Mouse (Mus musculus): ENCODE measurements around the gene Gm36864. TPM values are rescaled to one million over a fixed set of nuclear protein-coding genes. Genes with fewer than 3 reads are reported as not detected.
A peak's percentile ranks its signal among the peaks of the same experiment; 100 is the strongest.
"Not testable (repeated sequence)": the region's sequence is repeated elsewhere in the genome, so short reads cannot be mapped to it uniquely, and the experiment has no call there.

The Gm36864 gene
- total RNA-seq (2021): not detected
- long read RNA-seq, experiment 1: 0 reads
- long read RNA-seq, experiment 2: 0 reads

DNA sequence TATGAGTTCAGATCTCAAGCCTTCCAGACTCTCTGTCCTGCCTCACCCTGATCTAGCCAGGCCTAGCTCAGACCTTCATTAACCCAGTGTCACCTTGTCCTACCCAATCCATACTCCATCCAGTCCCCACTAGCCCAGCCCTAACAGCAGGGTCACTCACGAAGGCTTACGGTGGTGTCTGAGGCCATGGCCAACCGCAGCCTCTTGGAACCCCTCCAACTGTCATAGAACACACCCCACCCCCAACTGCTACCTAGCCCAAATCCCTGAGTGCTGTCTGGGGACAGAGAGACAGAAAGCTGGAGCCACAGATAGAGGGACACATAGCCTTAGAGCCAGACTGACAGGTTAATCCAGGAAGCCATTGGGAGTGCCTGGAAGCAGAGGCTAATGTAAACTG, at the start of gene Gm36864:
Gm36864 (plus strand) TSS at position 269 of the 400 bp plus-strand sequence.
- DNase-seq: no peak

- DNase-seq: not testable (repeated sequence)
These were observed 49.5 kb upstream of the Gm36864 start for GRCm38 (mm10) chr7:44186516-44186915.

- DNase-seq: not testable (repeated sequence)
These were observed 48.0 kb upstream of the Gm36864 start, which contains the start of gene Klk1b24 for GRCm38 (mm10) chr7:44187936-44188335. Klk1b24 (plus strand) TSS chr7:44188236.

- not testable (repeated sequence) for DNase-seq
These were observed 42.5 kb upstream of the Gm36864 start for GRCm38 (mm10) chr7:44193466-44193865.

DNA sequence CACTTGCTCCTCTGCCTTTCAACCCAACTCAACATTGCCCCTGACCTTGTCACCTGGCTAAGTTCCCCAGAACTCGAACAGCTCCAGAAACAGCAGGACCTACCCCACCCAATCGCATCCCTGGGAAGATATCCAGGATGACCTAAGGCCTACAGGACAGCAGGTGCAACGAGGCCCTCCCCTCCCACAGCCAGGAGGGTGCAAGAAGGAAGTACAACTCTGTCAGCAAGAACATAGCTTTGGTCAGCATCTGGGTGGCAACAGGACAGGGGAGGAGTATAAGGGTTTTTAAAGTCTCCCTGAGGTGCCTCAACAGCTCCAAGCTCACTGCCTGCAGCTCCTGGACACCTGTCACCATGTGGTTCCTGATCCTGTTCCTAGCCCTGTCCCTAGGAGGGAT, 38.1 kb upstream of the Gm36864 start, which contains the start of gene Klk1b3:
Klk1b3 (plus strand) TSS at position 301 of the 400 bp plus-strand sequence.
- DNase-seq: no peak

DNA sequence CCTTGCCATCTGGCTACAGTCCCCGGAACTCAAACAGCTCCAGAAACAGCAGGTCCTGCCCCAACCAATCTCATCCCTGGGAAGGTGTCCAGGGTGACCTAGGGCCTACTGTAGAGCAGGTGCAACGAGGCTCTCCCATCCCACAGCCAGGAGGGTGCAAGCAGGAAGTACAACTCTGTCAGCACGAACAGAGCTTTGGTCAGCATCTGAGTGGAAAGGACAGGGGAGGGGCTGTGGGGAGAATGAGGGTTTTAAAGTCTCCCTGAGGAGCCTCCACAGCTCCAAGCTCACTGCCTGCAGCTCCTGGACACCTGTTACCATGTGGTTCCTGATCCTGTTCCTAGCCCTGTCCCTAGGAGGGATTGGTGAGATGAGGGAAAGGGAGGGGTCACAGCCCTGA, 28.8 kb upstream of the Gm36864 start, which contains the start of gene Klk1b4:
Klk1b4 (plus strand) TSS at position 301 of the 400 bp plus-strand sequence.
- not testable (repeated sequence) for DNase-seq

DNA sequence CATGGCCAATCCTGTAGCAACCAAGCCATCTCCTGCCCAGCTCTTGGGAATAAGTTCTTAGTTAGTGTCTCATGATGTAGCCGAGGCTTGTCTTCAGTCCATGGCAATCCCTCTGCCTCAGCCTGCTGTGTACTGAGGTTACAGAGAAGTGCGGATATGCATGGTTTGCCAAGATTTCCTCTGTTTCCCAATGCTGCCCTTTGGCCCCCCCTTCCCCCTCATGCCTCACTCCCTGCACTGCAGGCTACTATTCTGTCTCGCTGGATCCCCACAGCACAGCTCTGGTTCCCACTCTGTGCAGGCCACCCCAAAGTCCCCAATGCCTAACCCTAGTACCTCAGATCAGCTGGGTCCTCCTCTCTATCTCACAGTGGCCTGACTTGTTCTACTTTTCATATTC, 27.7 kb upstream of the Gm36864 start:
- DNase-seq: no peak

DNA sequence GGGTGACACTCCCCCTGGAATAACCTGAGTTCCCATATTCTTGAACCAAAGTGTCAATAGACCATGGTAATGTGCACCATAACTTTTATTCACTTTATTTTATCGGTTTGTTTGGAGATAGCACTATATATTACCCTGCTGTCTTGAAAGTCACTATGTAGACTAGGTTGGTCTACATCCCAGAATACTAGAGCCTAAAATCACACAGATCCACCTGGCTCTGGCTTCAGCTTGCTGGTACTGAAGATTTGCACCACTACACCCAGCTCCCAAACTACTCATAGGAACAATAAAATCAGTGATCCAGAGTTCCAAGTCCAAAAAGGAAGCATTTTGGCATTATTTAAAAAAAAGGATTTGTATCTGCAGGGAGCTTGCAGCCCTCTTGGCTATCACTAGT, 20.3 kb upstream of the Gm36864 start, which contains the start of gene Klk1b5:
Klk1b5 (plus strand) TSS at position 301 of the 400 bp plus-strand sequence.
- no peak for DNase-seq

GRCm38 (mm10) chr7:44221601-44222000, 14.4 kb upstream of the Gm36864 start:
- DNase-seq: not testable (repeated sequence)

DNA sequence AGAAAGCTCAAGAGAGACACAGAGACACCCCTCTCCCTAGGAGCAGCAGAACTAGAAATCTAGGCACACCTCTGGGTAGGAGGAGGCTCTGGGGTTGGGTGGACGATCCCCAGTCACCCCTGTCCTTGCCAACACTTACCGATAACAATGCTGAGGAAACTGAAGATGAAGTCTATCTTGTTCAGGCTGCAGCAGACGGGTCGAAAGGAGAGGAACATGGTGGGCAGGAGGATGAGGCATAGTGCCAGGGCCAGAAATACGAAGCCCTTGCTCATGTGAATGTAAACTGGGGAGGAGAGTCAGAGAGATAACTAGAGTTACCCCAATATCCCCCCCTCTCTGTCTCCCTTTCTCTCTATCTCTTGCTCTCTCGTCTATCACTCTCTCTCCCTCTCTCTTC, 13.6 kb upstream of the Gm36864 start:
- DNase-seq: not testable (repeated sequence)

- DNase-seq: no peak
These were observed 10.9 kb upstream of the Gm36864 start, which contains the start of gene Klk1 for GRCm38 (mm10) chr7:44225076-44225475. Klk1 (plus strand) TSS chr7:44225360.

GRCm38 (mm10) chr7:44239913-44240312, 3.9 kb downstream of the Gm36864 start:
- DNase-seq: no peak

DNA sequence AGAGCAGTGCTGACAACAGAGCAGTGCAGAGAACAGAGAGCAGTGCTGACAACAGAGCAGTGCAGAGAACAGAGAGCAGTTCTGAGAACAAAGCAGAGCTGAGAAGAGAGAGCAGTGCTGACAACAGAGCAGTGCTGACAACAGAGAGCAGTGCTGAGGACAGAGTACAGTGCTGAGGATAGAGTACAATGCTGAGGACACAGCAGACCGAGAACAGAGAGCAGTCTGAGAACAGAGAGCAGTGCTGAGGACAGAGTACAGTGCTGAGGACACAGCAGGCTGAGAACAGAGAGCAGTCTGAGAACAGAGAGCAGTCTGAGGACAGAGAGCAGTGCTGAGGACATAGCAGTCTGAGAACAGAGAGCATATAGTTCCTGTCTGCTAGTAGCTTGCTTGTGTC, 4.7 kb downstream of the Gm36864 start:
- no peak for DNase-seq

DNA sequence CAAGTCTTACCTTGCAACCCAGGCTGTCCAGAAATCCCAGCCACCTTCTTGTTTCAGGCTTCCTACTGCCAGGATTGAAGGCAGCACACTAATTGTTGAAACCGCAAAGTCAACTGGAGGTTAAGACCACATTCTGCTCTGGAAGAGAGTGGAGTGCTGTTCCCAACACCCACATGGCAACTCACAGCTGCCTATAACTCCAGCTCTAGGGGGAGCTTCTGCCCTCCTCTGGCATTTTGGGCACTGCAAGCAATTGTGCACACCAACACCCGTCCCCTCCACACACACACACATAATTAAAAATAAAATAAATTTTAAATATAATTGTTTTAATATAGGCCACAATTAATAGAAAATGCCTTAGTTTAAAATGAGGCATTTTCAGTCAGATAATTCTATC, 5.2 kb downstream of the Gm36864 start:
- DNase-seq: no peak

DNA sequence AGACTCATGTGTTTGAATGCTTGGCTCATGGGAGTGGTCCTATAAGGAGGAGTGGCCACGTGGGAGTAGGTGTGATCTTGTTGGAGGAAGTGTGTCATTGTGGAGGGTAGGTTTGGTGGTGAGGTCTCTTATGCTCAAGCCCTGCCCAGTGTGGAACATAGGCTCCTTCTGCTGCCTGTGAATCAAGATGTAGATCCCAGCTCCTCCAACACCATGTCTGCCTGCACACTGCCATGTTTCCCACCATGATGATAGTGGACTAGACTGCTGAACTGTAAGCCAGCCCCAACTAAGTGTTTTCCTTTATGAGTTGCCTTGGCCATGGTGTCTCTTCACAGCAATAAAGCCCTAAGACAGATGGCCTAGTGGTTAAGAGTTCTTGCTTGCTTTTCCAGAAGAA, 8.1 kb downstream of the Gm36864 start:
- no peak for DNase-seq

DNA sequence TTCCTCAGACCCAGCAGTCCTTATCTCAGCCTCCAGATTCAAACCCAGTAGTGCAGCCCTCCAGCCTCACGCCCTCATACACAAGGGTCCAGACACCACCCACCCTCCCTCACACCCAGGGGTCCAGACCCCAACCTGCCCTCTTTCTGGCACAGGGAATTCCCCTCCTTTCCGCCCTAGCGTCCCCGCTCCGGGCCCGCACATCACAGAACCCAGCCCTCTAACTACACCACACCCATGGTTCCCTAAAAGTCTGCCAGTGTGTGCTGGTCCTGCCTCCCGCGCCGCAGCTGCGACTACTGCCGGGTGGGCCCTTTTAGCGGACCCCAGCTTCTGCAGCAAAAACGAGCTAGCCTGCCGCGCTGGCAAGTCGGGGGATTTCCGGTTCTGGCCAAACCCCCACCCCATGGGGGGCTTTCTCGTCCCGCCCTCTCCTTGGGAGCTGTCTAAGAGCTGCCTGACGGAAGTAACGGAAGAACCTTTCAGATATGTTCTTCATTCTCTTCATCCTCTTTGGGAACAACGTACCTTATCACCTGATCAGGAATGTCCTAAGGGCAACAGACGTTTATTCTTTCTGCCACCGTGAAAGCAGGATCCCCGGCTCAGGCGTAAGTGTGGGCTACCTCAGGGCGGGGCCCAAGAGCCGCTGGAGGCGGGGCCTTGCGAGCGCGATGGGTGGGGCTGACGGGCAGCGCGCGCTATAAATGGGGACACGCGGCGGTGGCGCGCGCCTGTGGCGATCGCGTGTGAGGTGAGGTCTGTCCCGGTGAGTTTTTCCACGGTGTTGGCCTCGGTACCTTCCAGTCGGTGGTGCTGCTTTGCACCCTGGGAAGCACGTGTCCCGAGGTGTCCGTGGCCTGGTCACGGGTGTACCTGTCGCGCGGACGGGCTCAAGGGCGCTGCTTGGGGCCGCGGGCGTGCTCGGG, 10.3 kb downstream of the Gm36864 start, which contains the start of the genes 1700028J19Rik and 2410002F23Rik:
1700028J19Rik (minus strand) TSS at position 641 of the 929 bp plus-strand sequence.
2410002F23Rik (plus strand) TSS at position 668 of the 929 bp plus-strand sequence.
- peak; percentile 92 to 96 for DNase-seq

DNA sequence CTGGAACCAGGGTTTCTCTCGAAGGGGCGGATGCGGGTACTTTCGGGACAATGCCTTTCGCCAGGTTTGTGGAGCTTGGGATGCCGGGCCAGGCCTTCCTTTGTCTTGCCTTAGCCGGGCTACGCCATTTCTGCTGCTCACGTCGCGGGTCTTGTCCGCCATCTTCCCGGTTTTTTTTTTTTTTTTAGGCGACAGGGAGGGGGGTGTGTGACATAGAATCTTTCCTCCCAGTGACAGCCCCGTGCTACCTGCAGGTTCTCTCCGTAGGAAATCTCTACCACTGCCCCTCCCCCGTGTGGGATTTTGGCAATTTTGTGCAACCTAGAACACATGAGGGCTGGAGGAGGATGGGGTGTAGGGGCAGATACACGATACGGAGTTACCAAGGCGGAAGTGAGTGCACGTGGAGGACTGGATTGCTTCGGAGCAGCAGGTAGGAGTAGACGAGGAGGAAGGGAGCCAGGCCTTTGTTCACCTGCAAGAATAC, 11.1 kb downstream of the Gm36864 start:
- DNase-seq: peak in 1 of 2 experiments; percentile 24

GRCm38 (mm10) chr7:44247971-44248370, 12.0 kb downstream of the Gm36864 start:
- no peak for DNase-seq

DNA sequence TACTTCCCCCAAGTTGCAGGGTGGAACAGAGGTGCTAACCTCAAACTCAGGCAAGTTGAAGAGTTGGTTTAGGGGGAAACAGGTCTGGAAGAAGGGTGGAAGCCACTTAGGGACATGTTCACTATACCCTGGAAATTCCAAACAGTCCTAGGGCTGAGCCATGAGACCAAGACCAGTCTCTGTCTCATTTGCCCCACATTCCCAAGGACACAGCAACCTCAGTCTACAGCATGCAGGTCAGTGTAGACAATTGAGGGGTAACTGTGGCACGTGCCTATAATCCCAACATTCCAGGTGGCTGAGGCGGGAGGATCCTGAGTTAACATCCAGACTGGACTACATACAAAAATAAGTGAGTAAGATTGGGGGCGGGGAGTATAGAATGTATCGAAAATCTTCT, 13.3 kb downstream of the Gm36864 start:
- DNase-seq: no peak

DNA sequence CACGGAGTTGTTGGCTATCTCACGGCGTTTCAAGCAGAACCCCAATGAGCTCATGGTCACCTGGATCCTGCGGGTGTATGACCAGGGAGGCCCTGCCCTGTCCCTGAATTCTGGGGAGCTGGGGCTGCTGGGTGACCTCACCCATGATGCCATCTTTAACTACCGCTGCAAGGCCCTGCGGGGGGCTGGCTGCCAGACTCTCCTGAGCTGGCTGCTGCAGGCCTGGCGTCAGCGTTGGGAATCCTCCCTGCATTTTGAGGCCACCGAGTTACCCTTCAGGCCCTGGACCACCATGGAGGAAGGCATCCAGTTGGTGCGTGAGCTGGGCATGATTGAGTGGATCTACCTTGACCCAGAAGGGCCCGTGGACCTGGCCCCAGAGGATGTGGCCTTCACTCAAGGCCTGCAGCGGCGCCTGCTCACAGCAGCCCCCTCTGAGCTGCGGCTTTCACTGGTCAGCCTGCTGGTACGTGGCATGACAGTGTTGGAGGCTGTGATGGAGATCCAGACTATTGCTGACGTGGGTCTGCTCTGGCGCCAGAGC, 14.8 kb downstream of the Gm36864 start:
- not testable (repeated sequence) for DNase-seq

DNA sequence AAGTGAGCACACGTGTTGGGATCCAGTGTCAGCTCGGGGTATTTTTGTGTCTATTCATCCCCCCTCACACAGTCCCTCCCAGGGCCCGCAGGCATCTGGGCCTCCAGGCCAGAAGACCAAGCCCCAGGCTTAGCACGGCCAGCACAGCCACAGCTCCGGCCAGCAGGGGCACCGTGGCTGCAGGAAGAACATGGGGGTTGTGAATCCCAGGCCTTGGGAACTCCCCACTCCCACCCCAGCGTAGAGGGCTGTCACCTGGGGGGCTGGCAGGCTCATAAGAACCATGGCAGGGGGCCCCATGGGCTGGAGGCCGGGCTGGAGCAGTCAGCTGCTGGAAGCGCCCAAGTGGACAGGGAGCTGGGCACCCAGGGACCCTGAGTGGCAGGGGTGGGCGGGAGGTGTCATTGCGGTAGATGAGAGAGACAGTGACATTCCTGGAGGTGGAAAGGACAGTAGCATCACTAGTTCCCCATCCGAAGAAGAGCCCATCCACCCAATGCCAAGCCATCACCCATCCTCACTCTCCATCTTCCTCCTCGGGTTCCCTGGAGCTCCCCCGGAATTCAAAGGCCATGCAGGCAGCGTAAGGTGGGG, 17.1 kb downstream of the Gm36864 start:
- no peak for DNase-seq

DNA sequence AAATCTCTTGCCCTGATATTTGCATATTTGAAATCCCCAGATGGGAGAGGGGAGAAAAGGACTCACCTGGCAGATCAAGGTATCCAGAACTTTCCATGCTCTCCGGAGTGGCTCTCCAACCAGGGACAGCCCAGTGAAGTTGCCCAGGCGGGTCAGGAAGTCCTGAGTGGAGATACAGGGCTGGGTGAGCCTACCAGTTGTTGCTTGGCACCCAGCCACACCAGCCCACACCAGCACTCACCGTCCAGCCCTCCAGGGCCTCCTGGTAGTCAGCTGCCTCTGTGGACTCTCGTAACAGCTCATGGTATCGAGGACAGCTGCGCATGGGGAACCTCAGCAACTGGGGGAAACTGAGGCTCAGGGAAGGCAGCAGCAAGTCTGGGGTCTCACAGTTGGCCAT, 19.0 kb downstream of the Gm36864 start:
- DNase-seq: no peak
